Mouse (Mus musculus) E14TG2a.4 (cell line): Measurements from ENCODE around the gene Capn10.

Experiments used
- CTCF ChIP-seq: conservative IDR thresholded peaks from 2 replicates; pipeline ENCODE4 v1.5.1; 2014; ENCODE audit warnings: low read length
- NANOG ChIP-seq: IDR thresholded peaks from 2 replicates; pipeline ENCODE4 v1.6.1; 2014; ENCODE audit warnings: borderline replicate concordance, low read length, mixed read lengths

DNA sequence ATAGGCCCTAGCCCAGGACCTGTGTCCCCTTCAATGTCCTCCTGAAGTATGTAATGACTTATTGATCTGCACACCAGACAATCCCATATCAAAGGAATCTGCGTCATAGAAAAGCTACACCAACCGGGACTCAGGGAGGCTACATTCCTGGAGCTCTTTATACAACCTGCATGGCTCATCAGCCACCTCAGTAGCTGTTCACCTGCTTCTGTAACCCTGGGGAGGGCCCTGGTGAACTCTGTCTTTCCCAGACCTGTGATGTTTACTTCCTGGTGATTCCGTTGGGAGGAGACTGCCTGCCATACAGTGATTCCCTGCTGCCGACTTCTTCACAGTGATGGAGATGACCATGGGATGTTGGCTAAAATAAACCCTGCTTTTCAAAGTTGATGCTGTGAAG, 54.7 kb downstream of the Capn10 start:
- no peak for TF ChIP-seq CTCF
- no peak for TF ChIP-seq NANOG
